Mouse (Mus musculus) limb, embryonic 10.5 days (tissue): ENCODE results near the gene Pomt1. TPM values are rescaled to one million over a fixed set of nuclear protein-coding genes. Genes with fewer than 3 reads are reported as not detected.

ENCODE experiments used
- DNase-seq: peaks from one replicate; pipeline ENCODE4 v3.0.0-alpha.2; 2017; ENCODE audit warnings: low spot score
- H3K27ac ChIP-seq: fragments of 300-500 bp; sonication (generic); 2 replicates; pipeline ENCODE4 v1.5.1; 2016; ENCODE audit warnings: mild to moderate bottlenecking
- H3K27me3 ChIP-seq: fragments of 300-500 bp; sonication (generic); 2 replicates; pipeline ENCODE4 v1.6.1; 2016; ENCODE audit warnings: low read depth, mild to moderate bottlenecking; ENCODE audit not compliant: poor library complexity, severe bottlenecking
- H3K36me3 ChIP-seq: fragments of 300-500 bp; sonication (generic); 2 replicates; pipeline ENCODE4 v1.6.1; 2016; ENCODE audit warnings: mild to moderate bottlenecking, moderate library complexity
- H3K4me1 ChIP-seq: fragments of 300-500 bp; sonication (generic); 2 replicates; pipeline ENCODE4 v1.6.1; 2016
- H3K4me3 ChIP-seq: fragments of 300-500 bp; sonication (generic); 2 replicates; pipeline ENCODE4 v1.5.1; 2016; ENCODE audit warnings: mild to moderate bottlenecking, moderate library complexity
- H3K9me3 ChIP-seq: fragments of 300-500 bp; sonication (generic); replicated peaks from 2 replicates; pipeline ENCODE4 v1.6.1; 2016; ENCODE audit warnings: mild to moderate bottlenecking
- WGBS: fragments of 180-500 bp; shearing (Covaris S2); methylation state at CpG from one replicate; pipeline ENCODE4 v1.1.7; 2016; 5-methylcytosine and 5-hydroxymethylcytosine counted together
- polyA plus RNA-seq: library from polyadenylated mRNA; unstranded; fragments of >200 nt; fragmentation: Nextera tagmentation; extraction: Ambion mirVana; gene quantifications from 2 replicates; pipeline ENCODE4 v1.2.1, GENCODE M21; 2016

Gene Pomt1
- polyA plus RNA-seq, 1 experiment from 2014 or later = 24.1 TPM

DNA sequence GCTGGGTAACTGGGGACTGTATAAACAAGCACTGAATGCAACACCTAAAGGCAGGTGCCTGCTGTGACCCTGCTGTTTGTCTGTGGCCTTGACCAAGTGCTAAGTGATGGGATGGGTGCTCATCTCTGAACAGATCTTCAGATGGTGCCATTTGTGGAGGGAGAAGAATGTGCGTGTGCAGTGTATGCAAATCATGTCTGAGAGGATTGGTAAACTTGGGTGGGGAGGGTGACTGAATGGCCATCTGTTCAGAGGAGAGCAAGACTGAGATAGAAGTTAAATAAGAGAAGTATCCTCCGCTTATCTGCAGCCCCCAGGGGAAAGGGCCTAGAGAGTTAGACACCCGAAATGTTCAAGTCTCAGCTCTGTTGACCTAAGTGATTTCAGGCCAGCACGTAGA, 63.1 kb downstream of the Pomt1 start:
- H3K36me3 ChIP-seq = peaks cover 95% of the 10 kb centered on the region

DNA sequence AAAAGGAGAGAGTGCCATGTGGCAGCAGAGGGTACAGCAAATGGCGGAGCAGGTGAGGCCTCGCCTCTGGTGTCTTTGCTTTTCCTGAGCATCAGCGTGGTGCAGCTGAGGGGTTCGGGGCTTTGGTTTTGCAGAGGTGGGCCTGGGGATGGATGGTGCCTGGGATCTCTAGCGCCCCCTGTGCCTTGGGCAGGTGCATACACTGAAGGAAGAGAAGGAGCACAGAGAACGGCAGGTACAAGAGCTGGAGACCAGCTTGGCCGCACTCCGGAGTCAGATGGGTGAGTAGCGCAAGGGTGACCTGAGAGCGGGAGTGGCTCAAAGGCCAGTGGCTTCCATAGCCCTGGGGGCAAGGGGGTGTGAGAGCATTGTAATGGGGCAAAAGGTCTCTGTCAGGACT, 66.6 kb downstream of the Pomt1 start:
- WGBS = 89% methylated on average over 10 of the region's 10 CpGs
- H3K9me3 ChIP-seq = no peaks in the 10 kb centered on the region
- DNase-seq = no peak
- H3K36me3 ChIP-seq = peaks cover 100% of the 10 kb centered on the region
- H3K27me3 ChIP-seq = no peaks in the 10 kb centered on the region
- H3K4me1 ChIP-seq = peaks cover 17% of the 10 kb centered on the region
- no peak overlapping the region for H3K4me3 ChIP-seq
- H3K27ac ChIP-seq = no peak overlapping the region

More for the DNA sequence above, 63.1 kb downstream of the Pomt1 start:
- Histone ChIP-seq H3K4me1 (peaks cover under 1% of the 10 kb centered on the region), H3K27me3 (no peaks in the 10 kb centered on the region), H3K9me3 (no peaks in the 10 kb centered on the region), H3K27ac (no peak overlapping the region), H3K4me3 (no peak overlapping the region)
- DNase-seq = no peak
- WGBS = 95% methylated on average over 4 of the region's 4 CpGs

DNA sequence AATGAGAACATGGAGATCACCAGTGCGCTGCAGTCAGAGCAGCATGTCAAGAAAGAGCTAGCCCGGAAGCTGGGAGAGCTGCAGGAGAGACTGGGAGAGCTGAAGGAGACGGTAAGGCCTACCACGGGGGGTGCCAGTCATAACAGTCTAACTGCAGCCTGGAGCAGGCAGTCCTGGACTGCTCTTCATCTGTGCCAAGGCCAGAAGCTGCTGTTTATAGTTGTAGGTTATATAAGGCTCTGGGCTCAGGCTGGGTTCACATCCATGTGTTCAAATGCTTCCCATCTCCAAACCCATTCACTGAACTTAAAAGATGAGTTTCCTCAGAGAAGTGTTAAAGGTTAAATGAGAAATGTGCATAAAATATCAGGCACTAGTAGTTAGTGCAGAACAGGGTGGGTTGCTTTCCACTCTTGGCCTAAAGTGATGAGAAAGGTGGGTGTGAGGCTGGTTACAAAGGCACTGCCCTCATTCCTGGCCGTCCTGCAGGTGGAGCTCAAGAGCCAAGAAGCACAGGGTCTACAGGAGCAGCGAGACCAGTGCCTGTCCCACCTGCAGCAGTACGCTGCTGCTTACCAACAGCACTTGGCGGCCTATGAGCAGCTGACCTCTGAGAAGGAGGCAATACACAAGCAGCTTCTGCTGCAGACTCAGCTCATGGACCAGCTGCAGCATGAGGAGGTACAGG, 67.9 kb downstream of the Pomt1 start:
- Histone ChIP-seq H3K36me3 (peaks cover 100% of the 10 kb centered on the region), H3K27ac (peak overlapping the region; percentile 73)
- WGBS = 59% methylated on average over 8 of the region's 8 CpGs

More for the DNA sequence above, 67.9 kb downstream of the Pomt1 start:
- Histone ChIP-seq H3K9me3 (no peaks in the 10 kb centered on the region), H3K4me3 (no peak overlapping the region), H3K4me1 (peaks cover 29% of the 10 kb centered on the region), H3K27me3 (no peaks in the 10 kb centered on the region)
- peak; percentile 85 for DNase-seq

Other genes starting within 250 kb of the Pomt1 start
- 2.0 TPM in 2 replicates for gene Fam78a, start 151.7 kb upstream of the Pomt1 start, polyA plus RNA-seq
- 2.8 and 3.8 TPM in 2 replicates for gene Plpp7, start 141.1 kb upstream of the Pomt1 start, polyA plus RNA-seq
- gene Prrc2b, start 85.5 kb upstream of the Pomt1 start, polyA plus RNA-seq = 71.2 and 80.3 TPM in 2 replicates
- 69.6 and 74.0 TPM in 2 replicates for gene Uck1, start 23.6 kb downstream of the Pomt1 start, polyA plus RNA-seq
- gene Golga2, start 50.8 kb downstream of the Pomt1 start, polyA plus RNA-seq = 20.4 and 25.0 TPM in 2 replicates
- gene Swi5, start 51.5 kb downstream of the Pomt1 start, polyA plus RNA-seq = 440 and 446 TPM in 2 replicates
- gene Ciz1, start 115.7 kb downstream of the Pomt1 start, polyA plus RNA-seq = 61.3 and 74.8 TPM in 2 replicates
- gene Dnm1, start 116.7 kb downstream of the Pomt1 start, polyA plus RNA-seq = 27.1 and 33.6 TPM in 2 replicates
- 36.3 and 37.0 TPM in 2 replicates for gene 1110008P14Rik, start 145.3 kb downstream of the Pomt1 start, polyA plus RNA-seq
- gene Lcn2, start 151.7 kb downstream of the Pomt1 start, polyA plus RNA-seq = not detected in 2 replicates
- gene Ptges2, start 159.3 kb downstream of the Pomt1 start, polyA plus RNA-seq = 32.7 and 37.0 TPM in 2 replicates
- gene Naif1, start 213.9 kb downstream of the Pomt1 start, polyA plus RNA-seq = 5.9 and 7.3 TPM in 2 replicates
- 30.8 and 33.0 TPM in 2 replicates for gene Slc25a25, start 214.9 kb downstream of the Pomt1 start, polyA plus RNA-seq